Mouse (Mus musculus) limb, embryonic 11.5 days (tissue): ENCODE measurements around the gene P2rx6. TPM values are rescaled to one million over a fixed set of nuclear protein-coding genes. Genes with fewer than 3 reads are reported as not detected.

Experiments used
- ATAC-seq: fragments of 200-750 bp; cut with Nextera tagmentation; 2 replicates; pipeline ENCODE4 v1.8.0; 2017; ENCODE audit warnings: low read depth; ENCODE audit not compliant: insufficient number of reproducible peaks, low FRiP score, low TSS enrichment
- DNase-seq: peaks from one replicate; pipeline ENCODE4 v3.0.0-alpha.2; 2015; ENCODE audit warnings: low spot score
- H3K27ac ChIP-seq: fragments of 300-500 bp; sonication (generic); replicated peaks from 2 replicates; pipeline ENCODE4 v1.5.1; 2014; ENCODE audit warnings: low read depth, mild to moderate bottlenecking, low read length
- H3K27me3 ChIP-seq: fragments of 300-500 bp; sonication (generic); 2 replicates; pipeline ENCODE4 v1.6.1; 2014; ENCODE audit warnings: mild to moderate bottlenecking, low read length, mixed read lengths; ENCODE audit not compliant: control insufficient read depth, insufficient read depth
- H3K36me3 ChIP-seq: fragments of 300-500 bp; sonication (generic); 2 replicates; pipeline ENCODE4 v1.6.1; 2014; ENCODE audit warnings: mild to moderate bottlenecking, low read length, moderate library complexity, mixed read lengths; ENCODE audit not compliant: control insufficient read depth, insufficient read depth
- H3K4me1 ChIP-seq: fragments of 300-500 bp; sonication (generic); 2 replicates; pipeline ENCODE4 v1.6.1; 2014; ENCODE audit warnings: low read length, mixed read lengths; ENCODE audit not compliant: control insufficient read depth, insufficient read depth
- H3K4me2 ChIP-seq: fragments of 300-500 bp; sonication (generic); 2 replicates; pipeline ENCODE4 v1.6.1; 2014; ENCODE audit warnings: low read depth, mild to moderate bottlenecking, moderate library complexity; ENCODE audit not compliant: severe bottlenecking
- H3K4me3 ChIP-seq: fragments of 300-500 bp; sonication (generic); 2 replicates; pipeline ENCODE4 v1.5.1; 2014; ENCODE audit warnings: low read depth, low read length
- H3K9ac ChIP-seq: fragments of 300-500 bp; sonication (generic); 2 replicates; pipeline ENCODE4 v1.6.1; 2014; ENCODE audit warnings: mild to moderate bottlenecking, low read length
- H3K9me3 ChIP-seq: fragments of 300-500 bp; sonication (generic); 2 replicates; pipeline ENCODE4 v1.6.1; 2016; ENCODE audit warnings: low read length; ENCODE audit not compliant: control insufficient read depth
- WGBS: fragments of 180-500 bp; shearing (Covaris S2); extraction: QIAGEN DNeasy Blood & Tissue Kit; methylation state at CpG from one replicate; pipeline ENCODE4 v1.1.7; 2014; 5-methylcytosine and 5-hydroxymethylcytosine counted together
- polyA plus RNA-seq: library from polyadenylated mRNA; unstranded; fragments of >200 nt; fragmentation: Nextera tagmentation; extraction: Ambion mirVana; gene quantifications from 2 replicates; pipeline ENCODE4 v1.2.1, GENCODE M21; 2014

Gene P2rx6
- polyA plus RNA-seq, 1 experiment from 2014 or later = 0.27 TPM

DNA sequence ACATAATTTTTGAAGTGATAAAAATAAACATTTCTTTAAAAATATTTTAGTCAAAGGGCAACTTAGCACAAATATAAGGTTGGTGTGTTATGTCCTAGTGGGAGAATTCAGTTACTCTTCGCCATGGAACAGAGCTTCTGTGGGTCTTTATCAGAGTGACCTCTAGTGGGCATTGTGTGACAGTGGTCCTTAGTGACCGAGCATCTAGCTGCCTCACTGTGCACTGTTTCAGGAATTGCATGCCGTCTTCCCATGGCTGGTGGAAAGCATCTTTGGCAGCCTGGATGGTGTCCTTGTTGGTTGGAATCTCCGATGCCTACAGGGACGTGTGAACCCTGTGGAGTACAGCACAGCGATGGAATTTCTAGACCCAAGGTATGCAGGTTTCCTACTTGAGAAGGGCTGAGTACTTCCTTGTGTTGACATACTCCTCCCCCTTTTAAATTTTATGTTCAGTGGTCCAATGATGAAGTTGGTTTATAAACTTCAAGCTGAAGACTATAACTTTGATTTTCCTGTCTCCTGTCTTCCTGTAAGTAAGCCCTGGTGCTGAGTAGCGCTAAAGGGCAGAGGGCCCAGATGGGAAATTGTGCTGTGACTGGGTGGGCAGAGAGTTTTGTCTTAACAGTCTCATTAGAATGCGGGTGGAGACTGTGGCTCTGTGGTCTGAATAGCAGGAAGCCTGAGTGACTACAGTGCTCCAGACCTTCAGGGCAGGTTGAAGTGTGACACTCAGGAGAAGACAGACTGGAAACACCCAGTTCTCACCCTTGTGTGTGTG lies 64.0 kb downstream of the P2rx6 start:
- Histone ChIP-seq H3K4me1 (no peaks in the 10 kb centered on the region), H3K27me3 (no peaks in the 10 kb centered on the region), H3K4me2 (no peak overlapping the region), H3K4me3 (no peak overlapping the region), H3K27ac (no peak overlapping the region), H3K36me3 (peaks cover 19% of the 10 kb centered on the region; the same call in 1 of the 2 replicates), H3K9ac (no peak overlapping the region), H3K9me3 (no peaks in the 10 kb centered on the region)
- DNase-seq (no peak), ATAC-seq (no peak)
- WGBS = 74% methylated on average over 8 of the region's 8 CpGs

DNA sequence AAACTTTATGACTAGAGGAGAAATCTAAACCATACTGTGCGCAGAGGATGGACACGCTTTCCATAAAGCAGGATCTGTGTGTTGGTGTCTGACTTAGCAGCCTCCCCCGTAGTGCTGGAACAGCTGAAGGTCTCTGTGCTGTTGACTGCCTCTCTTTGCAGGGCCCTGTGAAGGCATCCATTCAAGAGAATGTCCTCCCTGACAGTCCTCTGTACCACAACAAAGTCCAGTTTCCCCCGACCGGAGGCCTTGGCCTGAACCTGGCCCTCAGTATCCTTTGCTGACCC lies 64.5 kb downstream of the P2rx6 start:
- Histone ChIP-seq H3K27ac (no peak overlapping the region), H3K9me3 (no peaks in the 10 kb centered on the region), H3K4me1 (no peaks in the 10 kb centered on the region), H3K4me3 (no peak overlapping the region), H3K9ac (no peak overlapping the region), H3K27me3 (no peaks in the 10 kb centered on the region), H3K4me2 (no peak overlapping the region), H3K36me3 (peaks cover 19% of the 10 kb centered on the region; the same call in 1 of the 2 replicates)
- DNase-seq = no peak
- no peak for ATAC-seq
- 95% methylated on average over 5 of the region's 5 CpGs for WGBS

Other genes with a start within 250 kb of the P2rx6 start
- gene Serpind1, start 230.5 kb upstream of the P2rx6 start, polyA plus RNA-seq = 0.12 and 0.35 TPM in 2 replicates
- gene Snap29, start 155.9 kb upstream of the P2rx6 start, polyA plus RNA-seq = 5.9 and 7.0 TPM in 2 replicates
- 33.2 and 33.6 TPM in 2 replicates for gene Pi4ka, start 155.6 kb upstream of the P2rx6 start, polyA plus RNA-seq
- gene Crkl, start 109.9 kb upstream of the P2rx6 start, polyA plus RNA-seq = 90.4 and 95.2 TPM in 2 replicates
- 0.26 and 0.63 TPM in 2 replicates for gene Aifm3, start 72.3 kb upstream of the P2rx6 start, polyA plus RNA-seq
- gene Lztr1, start 53.2 kb upstream of the P2rx6 start, polyA plus RNA-seq = 76.1 and 92.9 TPM in 2 replicates
- 49.1 and 58.7 TPM in 2 replicates for gene Thap7, start 30.7 kb upstream of the P2rx6 start, polyA plus RNA-seq
- gene Lrrc74b, start 638 bp upstream of the P2rx6 start, polyA plus RNA-seq = 0.20 TPM in 1 of 2 replicates, not detected in the other
- 1.1 and 1.8 TPM in 2 replicates for gene Slc7a4, start 21.3 kb downstream of the P2rx6 start, polyA plus RNA-seq
- gene Smpd4, start 57.5 kb downstream of the P2rx6 start, polyA plus RNA-seq = 67.9 and 71.1 TPM in 2 replicates
- gene Ccdc74a, start 84.6 kb downstream of the P2rx6 start, polyA plus RNA-seq = 5.7 TPM in 2 replicates
- 42.2 and 45.5 TPM in 2 replicates for gene Med15, start 171.0 kb downstream of the P2rx6 start, polyA plus RNA-seq
- 68.2 and 68.7 TPM in 2 replicates for gene Klhl22, start 197.7 kb downstream of the P2rx6 start, polyA plus RNA-seq
- 23.4 and 26.4 TPM in 2 replicates for gene Scarf2, start 235.4 kb downstream of the P2rx6 start, polyA plus RNA-seq